Mouse (Mus musculus): ENCODE measurements around the gene Slc7a11. TPM values are rescaled to one million over a fixed set of nuclear protein-coding genes. Genes with fewer than 3 reads are reported as not detected.
A peak's percentile ranks its signal among the peaks of the same experiment; 100 is the strongest.

Gene Slc7a11
- polyA plus RNA-seq, 1 experiment from 2014 or later = 1.1 TPM

DNA sequence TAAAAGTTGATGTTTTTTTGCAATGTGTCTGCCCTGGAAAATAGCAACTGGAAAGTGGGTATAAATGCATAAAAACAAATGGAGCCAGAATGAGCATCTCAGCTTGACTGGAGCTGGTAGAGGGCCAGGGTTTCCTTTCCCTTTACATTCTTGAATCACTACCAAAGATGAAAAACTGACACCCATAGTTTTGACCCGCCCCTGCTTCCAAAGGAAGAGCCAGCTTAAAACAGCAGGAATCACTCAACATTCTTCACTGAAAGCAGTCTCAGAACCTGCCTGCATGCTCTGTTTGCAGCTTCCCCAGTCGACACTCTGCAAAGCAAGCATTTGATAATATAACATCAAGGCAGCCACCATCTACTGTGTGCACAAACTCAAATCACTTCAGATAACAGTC lies 496.6 kb downstream of the Slc7a11 start:
- no peaks in the 10 kb centered on the region for H3K27me3 ChIP-seq
- no peaks in the 10 kb centered on the region for H3K36me3 ChIP-seq
- H3K4me2 ChIP-seq = no peak overlapping the region
- no peaks in the 10 kb centered on the region; the same call in 1 of the 2 replicates for H3K4me1 ChIP-seq
- no peak overlapping the region for H3K4me3 ChIP-seq
- H3K27ac ChIP-seq = no peak overlapping the region
- H3K9ac ChIP-seq = no peak overlapping the region
- no peaks in the 10 kb centered on the region for H3K9me3 ChIP-seq
- ATAC-seq (ENCODE audit: insufficient number of reproducible peaks, insufficient read depth, low FRiP score, low TSS enrichment, low read depth) = no peak
- 34% methylated on average over 2 of the region's 2 CpGs for WGBS

DNA sequence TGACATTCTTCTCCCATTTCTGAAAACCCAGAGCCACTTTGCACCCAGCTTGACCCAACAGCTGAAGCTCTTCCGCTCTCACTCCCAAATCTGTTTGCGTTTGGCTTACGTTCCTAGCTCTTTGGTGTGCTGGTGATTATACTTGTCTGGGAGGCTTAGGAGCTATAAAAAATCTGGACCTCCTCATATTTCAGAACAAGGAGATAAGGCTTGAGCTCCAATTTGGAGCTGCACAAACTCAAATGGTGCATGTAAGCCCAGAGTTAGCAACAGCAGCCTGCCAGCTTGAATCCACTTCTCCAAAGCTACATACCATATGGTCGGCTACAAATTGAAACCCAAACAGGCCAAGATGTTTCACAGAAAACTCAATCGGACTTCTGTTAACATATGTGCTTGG lies 498.6 kb downstream of the Slc7a11 start:
- ATAC-seq (ENCODE audit: insufficient number of reproducible peaks, insufficient read depth, low FRiP score, low TSS enrichment, low read depth) = no peak
- no peaks in the 10 kb centered on the region for H3K9me3 ChIP-seq

DNA sequence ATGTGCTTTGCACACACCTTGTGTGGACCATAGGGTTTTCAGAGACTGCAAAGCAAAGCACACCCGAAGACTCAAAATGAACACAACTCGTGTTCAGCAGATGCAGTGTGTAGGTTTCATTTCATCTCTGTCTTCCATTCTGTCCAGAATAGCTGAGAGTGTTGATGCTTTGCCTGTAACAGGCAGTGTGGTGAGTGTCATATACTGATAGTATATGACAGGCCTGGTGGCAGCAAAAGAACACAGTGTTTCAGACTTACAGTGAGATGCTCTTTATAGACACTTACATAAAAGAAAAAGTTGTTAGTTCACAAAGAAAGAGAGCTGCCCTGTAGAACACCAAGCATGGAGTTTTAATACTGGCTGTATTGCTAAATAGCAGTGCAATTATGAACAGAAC lies 505.8 kb downstream of the Slc7a11 start:
- H3K27ac ChIP-seq = no peak overlapping the region; the same call in 1 of the 2 replicates
- no peak for ATAC-seq (ENCODE audit: insufficient number of reproducible peaks, insufficient read depth, low FRiP score, low TSS enrichment, low read depth)
- H3K9me3 ChIP-seq = no peaks in the 10 kb centered on the region
- no peaks in the 10 kb centered on the region for H3K27me3 ChIP-seq
- H3K4me3 ChIP-seq = no peak overlapping the region
- H3K4me1 ChIP-seq = no peaks in the 10 kb centered on the region
- no peaks in the 10 kb centered on the region for H3K36me3 ChIP-seq
- H3K9ac ChIP-seq = no peak overlapping the region
- WGBS = 80% methylated on average over 2 of the region's 2 CpGs
- no peak overlapping the region for H3K4me2 ChIP-seq

More for the DNA sequence above, 498.6 kb downstream of the Slc7a11 start:
- Histone ChIP-seq H3K9ac (no peak overlapping the region), H3K4me3 (no peak overlapping the region), H3K27ac (no peak overlapping the region), H3K4me1 (no peaks in the 10 kb centered on the region; the same call in 1 of the 2 replicates), H3K27me3 (no peaks in the 10 kb centered on the region), H3K4me2 (no peak overlapping the region), H3K36me3 (no peaks in the 10 kb centered on the region)
- WGBS = 63% methylated on average over 5 of the region's 5 CpGs

DNA sequence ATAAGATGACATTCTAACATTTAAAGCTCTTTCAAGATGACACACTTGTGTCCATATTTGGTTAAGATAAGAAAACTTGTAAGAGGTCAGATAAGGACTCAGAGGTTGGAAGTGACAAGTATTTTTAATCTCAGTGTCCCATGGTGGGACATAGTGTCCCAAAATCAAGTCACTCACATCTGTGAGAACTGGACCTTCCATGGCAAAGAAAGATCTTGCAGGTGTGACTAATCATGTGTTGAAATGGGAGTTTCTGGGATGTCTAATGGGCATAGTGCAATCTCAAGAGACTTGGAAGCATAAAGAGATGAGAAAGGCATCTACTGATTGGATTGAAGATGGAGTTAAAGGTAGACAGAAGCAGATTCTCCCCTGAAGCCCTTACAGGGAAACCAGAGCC lies 513.9 kb downstream of the Slc7a11 start:
- H3K4me2 ChIP-seq = no peak overlapping the region
- H3K4me3 ChIP-seq = no peak overlapping the region
- H3K36me3 ChIP-seq = no peaks in the 10 kb centered on the region
- ATAC-seq (ENCODE audit: insufficient number of reproducible peaks, insufficient read depth, low FRiP score, low TSS enrichment, low read depth) = no peak
- no peaks in the 10 kb centered on the region for H3K9me3 ChIP-seq
- H3K9ac ChIP-seq = no peak overlapping the region
- peak overlapping the region; percentile 84 for H3K27ac ChIP-seq
- no peaks in the 10 kb centered on the region for H3K27me3 ChIP-seq
- H3K4me1 ChIP-seq = peaks cover 10% of the 10 kb centered on the region

DNA sequence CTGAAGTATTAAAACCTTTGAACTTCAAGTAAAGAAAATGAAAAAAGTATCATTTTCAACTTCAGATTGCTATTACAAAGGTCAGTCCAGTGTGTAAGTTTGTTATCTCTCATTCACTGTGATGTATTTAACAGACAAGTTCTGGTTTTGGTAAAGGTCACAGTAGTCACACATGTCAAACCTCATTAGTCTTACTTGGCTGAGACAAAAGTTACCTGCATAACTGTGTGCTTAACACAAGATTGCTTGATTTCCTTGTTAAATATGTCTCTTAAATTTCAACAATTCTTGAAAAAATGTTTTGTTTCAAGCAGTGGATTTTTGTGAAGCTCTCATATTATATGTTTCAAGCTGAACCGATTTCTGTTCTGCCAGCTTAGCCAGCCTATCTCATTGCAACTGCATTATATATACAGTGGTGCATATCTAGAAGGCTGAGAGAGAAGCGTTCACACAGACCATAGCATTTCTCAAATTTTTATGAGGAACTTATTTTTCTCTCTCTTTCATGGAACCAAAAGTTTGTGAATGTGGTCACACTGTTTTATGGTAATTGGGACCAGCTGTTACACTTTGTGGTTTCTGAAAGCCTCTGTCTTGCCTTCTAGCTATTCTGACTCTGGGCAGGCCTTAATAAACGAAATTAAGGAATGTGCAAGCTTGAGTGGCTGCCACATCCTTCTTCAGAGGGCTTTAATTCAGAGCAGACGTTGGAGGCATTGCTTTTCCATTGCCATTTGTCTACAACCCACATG lies 514.7 kb downstream of the Slc7a11 start:
- Histone ChIP-seq H3K4me1 (peaks cover 10% of the 10 kb centered on the region), H3K36me3 (no peaks in the 10 kb centered on the region), H3K9ac (no peak overlapping the region), H3K27me3 (no peaks in the 10 kb centered on the region), H3K4me3 (no peak overlapping the region), H3K9me3 (no peaks in the 10 kb centered on the region), H3K4me2 (no peak overlapping the region), H3K27ac (peak overlapping the region; percentile 35)
- ATAC-seq (ENCODE audit: insufficient number of reproducible peaks, insufficient read depth, low FRiP score, low TSS enrichment, low read depth) = peak; percentile 93
- WGBS = 11% methylated on average over 4 of the region's 4 CpGs

DNA sequence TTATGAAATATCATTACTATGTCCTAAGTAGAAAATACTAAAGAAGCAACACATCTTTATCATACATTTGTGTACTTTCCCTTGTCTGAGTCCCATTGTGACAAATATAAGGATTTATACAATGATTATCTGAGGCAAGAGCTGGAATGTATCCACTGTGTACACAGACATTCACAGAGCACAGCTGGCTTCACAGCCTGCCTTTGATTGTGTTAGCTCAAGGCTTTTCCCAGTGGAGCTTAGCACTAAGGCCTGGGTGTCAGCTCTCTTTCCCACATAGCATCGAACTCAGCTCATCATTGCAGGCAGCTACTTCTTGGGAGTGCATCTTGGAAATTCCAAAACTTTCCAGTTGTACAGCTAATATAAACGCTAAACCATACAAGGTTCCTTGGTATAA lies 529.5 kb downstream of the Slc7a11 start:
- no peak for ATAC-seq (ENCODE audit: insufficient number of reproducible peaks, insufficient read depth, low FRiP score, low TSS enrichment, low read depth)
- no peak overlapping the region for H3K27ac ChIP-seq
- H3K36me3 ChIP-seq = no peaks in the 10 kb centered on the region
- H3K27me3 ChIP-seq = no peaks in the 10 kb centered on the region
- H3K4me1 ChIP-seq = peaks cover 14% of the 10 kb centered on the region
- H3K9ac ChIP-seq = no peak overlapping the region
- 62% methylated on average over 2 of the region's 2 CpGs for WGBS
- H3K4me3 ChIP-seq = no peak overlapping the region
- H3K4me2 ChIP-seq = no peak overlapping the region
- no peaks in the 10 kb centered on the region for H3K9me3 ChIP-seq

DNA sequence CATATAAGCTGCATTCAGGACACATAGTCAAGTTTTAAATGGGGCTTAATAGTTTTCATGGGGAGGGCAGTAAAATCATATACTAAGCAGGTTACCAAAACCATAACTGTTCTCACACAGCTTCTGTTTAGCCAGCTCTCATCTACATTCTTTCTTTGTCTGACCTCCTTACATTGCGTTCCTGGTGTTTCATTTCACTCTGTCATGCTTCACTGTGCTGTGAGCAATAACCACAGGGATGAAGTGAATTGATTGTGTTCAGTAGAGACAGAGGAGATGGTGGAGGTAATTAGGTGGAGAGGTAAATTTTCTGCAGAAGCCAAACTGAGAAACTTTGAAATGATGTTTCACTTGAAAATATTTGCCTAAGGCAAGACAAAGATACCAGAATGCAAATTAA lies 532.5 kb downstream of the Slc7a11 start:
- ATAC-seq (ENCODE audit: insufficient number of reproducible peaks, insufficient read depth, low FRiP score, low TSS enrichment, low read depth) = no peak
- no peak overlapping the region for H3K4me3 ChIP-seq
- WGBS = 42% methylated on average over 1 of the region's 1 CpGs
- no peak overlapping the region for H3K4me2 ChIP-seq
- no peak overlapping the region for H3K27ac ChIP-seq
- H3K9ac ChIP-seq = no peak overlapping the region
- no peaks in the 10 kb centered on the region for H3K36me3 ChIP-seq
- H3K9me3 ChIP-seq = no peaks in the 10 kb centered on the region
- H3K4me1 ChIP-seq = peaks cover 27% of the 10 kb centered on the region
- no peaks in the 10 kb centered on the region for H3K27me3 ChIP-seq

DNA sequence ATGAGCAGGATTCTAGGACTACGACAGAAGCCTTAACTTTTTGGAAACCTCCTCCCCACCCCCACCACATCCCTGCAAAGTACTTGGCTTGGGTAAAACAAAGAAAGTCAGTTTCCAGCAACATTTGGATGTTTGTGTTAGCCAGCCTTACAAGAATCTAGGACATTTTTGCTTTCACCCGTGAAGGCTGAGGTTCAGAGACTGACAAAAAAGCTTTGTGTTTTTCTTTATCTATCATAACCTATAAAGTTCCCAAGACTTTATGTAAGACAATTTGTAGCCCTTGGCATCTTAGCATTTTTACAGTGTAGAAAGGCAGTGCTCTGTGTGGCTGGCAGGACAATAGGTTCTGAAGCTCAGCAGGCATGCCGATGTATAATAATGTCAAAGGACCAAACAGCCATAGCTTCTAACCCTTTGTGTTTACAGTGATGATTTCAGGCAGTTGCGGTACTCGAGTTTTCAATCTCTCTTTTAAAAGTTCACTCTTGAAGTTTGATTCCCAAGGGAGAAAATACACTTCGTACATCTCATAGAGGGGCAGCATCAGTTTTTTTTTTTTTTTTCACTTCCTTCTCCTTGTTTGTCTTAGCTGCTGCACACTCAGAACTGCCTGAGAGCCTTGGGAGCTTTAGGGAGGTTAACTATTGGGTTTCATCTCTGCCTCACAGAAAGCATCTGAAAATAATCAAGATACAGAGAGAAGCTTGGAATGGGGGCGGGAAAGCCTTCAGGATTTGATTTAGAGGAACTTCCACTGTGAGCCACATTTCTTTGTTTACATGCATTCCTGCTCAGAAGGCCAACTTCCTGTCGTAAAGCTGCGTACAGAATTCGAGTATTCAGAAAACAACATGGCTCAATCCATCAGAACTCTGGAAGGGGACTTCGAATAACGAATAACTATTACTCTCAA lies 534.7 kb downstream of the Slc7a11 start:
- Histone ChIP-seq H3K27me3 (no peaks in the 10 kb centered on the region), H3K36me3 (no peaks in the 10 kb centered on the region), H3K27ac (peak overlapping the region; percentile 90), H3K4me1 (peaks cover 27% of the 10 kb centered on the region), H3K4me2 (peak overlapping the region; percentile 33), H3K9ac (no peak overlapping the region), H3K9me3 (no peaks in the 10 kb centered on the region), H3K4me3 (no peak overlapping the region)
- peak; percentile 72 for ATAC-seq (ENCODE audit: insufficient number of reproducible peaks, insufficient read depth, low FRiP score, low TSS enrichment, low read depth)
- 16% methylated on average over 12 of the region's 12 CpGs for WGBS

DNA sequence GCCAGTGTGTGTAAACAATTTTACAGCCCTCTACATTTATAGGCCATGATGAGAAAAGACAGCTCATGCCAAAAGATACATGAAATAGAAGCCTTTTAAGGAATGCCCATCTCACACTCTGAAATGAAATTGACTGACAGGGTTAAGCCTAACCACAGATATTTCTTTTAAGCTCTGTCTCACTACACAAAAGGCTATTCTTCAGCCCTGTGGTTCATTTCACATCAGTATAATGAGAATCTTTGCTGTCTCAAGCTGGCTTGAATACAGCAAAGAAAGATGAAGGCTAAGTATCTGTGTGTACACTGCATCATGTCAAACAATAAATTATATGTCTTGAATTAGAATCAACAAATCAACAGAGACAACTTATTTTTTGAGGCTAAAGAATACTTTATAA lies 549.5 kb downstream of the Slc7a11 start:
- no peak overlapping the region for H3K9ac ChIP-seq
- no peak for ATAC-seq (ENCODE audit: insufficient number of reproducible peaks, insufficient read depth, low FRiP score, low TSS enrichment, low read depth)
- H3K36me3 ChIP-seq = no peaks in the 10 kb centered on the region
- peaks cover 5% of the 10 kb centered on the region; the same call in 1 of the 2 replicates for H3K9me3 ChIP-seq
- H3K27ac ChIP-seq = no peak overlapping the region
- H3K4me2 ChIP-seq = no peak overlapping the region
- no peak overlapping the region for H3K4me3 ChIP-seq
- 0 out of 2 replicates have a peak, but pooled peaks cover 1% of the 10 kb centered on the region for H3K4me1 ChIP-seq
- H3K27me3 ChIP-seq = no peaks in the 10 kb centered on the region

DNA sequence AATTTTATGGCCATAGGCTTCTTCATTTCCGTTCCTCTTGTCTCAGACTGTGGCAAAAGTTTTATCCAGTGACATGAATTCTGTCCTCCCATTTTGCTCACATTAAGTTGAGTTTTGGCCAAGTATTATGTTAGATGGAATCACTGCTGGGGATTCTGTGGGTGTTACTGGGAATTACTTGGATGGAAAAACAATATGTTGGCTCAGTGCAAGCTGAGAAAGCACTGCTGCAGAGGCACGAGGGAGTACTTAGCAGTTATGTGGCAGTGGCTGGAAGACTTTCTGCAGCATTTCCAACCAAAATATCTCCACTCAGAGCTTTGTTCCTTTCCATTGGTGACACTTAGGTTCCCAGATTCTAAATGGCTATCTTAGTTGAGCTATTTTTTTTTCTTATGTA lies 556.1 kb downstream of the Slc7a11 start:
- 59% methylated on average over 2 of the region's 2 CpGs for WGBS

DNA sequence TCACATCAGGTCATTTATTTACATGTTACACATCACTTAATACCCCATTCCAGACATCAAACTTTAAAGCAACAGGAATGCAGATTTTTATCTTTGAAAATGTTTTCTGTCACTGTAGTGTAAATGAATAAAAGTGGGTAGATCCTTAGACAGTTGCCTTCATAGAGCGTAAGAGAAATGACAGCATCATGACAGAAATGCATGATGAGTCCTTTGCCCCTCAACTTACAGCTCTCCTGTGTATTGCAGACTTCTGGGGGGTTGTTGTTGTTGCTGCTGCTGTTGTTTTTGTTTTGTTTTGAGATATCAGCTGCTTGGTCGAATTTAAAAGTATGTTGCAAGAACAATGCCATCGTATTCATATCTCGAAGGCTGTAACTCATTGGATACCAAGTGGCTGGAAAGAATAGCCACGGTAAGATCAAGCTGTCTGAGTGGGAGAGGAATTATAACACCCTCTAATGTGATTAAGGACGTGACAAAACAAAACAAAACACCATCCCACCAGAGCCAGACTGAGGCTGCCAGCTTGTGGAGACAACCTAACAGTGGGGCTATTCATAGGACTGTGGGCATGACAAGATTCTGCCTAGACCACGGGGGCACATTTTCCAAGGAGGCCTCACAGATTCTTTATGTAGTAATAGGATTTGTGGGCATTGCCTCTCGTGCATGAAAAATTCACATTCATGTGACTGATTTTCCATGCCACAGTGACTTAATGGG lies 557.0 kb downstream of the Slc7a11 start:
- no peaks in the 10 kb centered on the region for H3K36me3 ChIP-seq
- no peak for ATAC-seq (ENCODE audit: insufficient number of reproducible peaks, insufficient read depth, low FRiP score, low TSS enrichment, low read depth)
- no peaks in the 10 kb centered on the region for H3K27me3 ChIP-seq
- no peak overlapping the region for H3K4me3 ChIP-seq
- peaks cover 4% of the 10 kb centered on the region; the same call in 1 of the 2 replicates for H3K4me1 ChIP-seq
- H3K27ac ChIP-seq = peak overlapping the region; percentile 28; the same call in 1 of the 2 replicates
- 36% methylated on average over 8 of the region's 8 CpGs for WGBS
- H3K9ac ChIP-seq = no peak overlapping the region
- no peak overlapping the region for H3K4me2 ChIP-seq
- H3K9me3 ChIP-seq = no peaks in the 10 kb centered on the region

More for the DNA sequence above, 556.1 kb downstream of the Slc7a11 start:
- no peak for ATAC-seq (ENCODE audit: insufficient number of reproducible peaks, insufficient read depth, low FRiP score, low TSS enrichment, low read depth)
- no peak overlapping the region for H3K4me2 ChIP-seq
- H3K4me3 ChIP-seq = no peak overlapping the region
- H3K9me3 ChIP-seq = no peaks in the 10 kb centered on the region
- no peak overlapping the region for H3K9ac ChIP-seq
- peaks cover 4% of the 10 kb centered on the region; the same call in 1 of the 2 replicates for H3K4me1 ChIP-seq
- no peaks in the 10 kb centered on the region for H3K27me3 ChIP-seq
- no peak overlapping the region for H3K27ac ChIP-seq
- H3K36me3 ChIP-seq = no peaks in the 10 kb centered on the region
